Mouse (Mus musculus) bone marrow macrophage, adult 2 months (primary cell): ENCODE measurements around the gene Moap1.

Experiments
- CTCF ChIP-seq: IDR thresholded peaks from 2 replicates; pipeline ENCODE4 v1.5.1; 2012; ENCODE audit warnings: low read depth, mild to moderate bottlenecking, low read length, moderate library complexity
- POLR2A ChIP-seq: IDR thresholded peaks from 2 replicates; pipeline ENCODE4 v1.6.1; 2012; ENCODE audit warnings: mild to moderate bottlenecking, low read depth, low read length, borderline replicate concordance

GRCm38 (mm10) chr12:102704457-102705198 lies 38.8 kb downstream of the Moap1 start, which contains the start of gene Itpk1:
- no peak for TF ChIP-seq CTCF
- no peak for TF ChIP-seq POLR2A
